23 mouse cellular contexts compared by ENCODE assay signal in the genomic region with DNA sequence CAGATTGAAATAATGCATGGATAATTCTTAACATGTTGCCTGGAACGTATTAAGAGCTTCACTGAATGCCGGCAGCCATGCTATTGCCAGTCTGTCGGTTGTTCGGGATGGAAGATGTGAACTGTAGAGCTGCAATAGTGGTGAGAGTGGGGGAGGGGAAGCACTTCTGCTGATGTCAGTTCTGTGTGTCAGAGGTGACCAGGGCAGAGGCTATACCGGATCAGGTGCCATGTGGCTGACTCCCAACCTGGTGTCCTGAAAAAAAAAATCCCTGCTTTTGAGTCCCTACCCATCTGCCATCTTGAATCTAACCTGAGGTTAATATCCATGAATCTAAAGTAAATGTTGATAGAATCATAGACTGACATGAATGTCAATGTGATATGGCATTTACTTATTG. TPM values are rescaled to one million over a fixed set of nuclear protein-coding genes. Genes with fewer than 3 reads are reported as not detected.
DNase-seq lines count a peak whose midpoint lies in the region; ATAC-seq and TF ChIP-seq lines count a peak whose summit lies in the region.
"Had no signal": no experiment of that assay in that cellular context is flagged by ENCODE, and none has a peak within 500 bp of the region (broad histone marks: within the 10 kb centered on the region; RNA-seq: fewer than 3 reads in every experiment).

No protein-coding gene starts in this region.

- H3K4me2 ChIP-seq in liver, postnatal 0 days (ENCODE audit: low read depth, low read length) = no peak overlapping the region
- H3K4me2 ChIP-seq in liver, embryonic 11.5 days = no peak overlapping the region
- no peak overlapping the region for H3K4me2 ChIP-seq in stomach, postnatal 0 days (replicated peaks; ENCODE audit: low read depth)
- H3K4me2 ChIP-seq: embryonic facial prominence, embryonic 13.5 days; embryonic facial prominence, embryonic 15.5 days; forebrain, embryonic 12.5 days had no signal

- H3K4me1 ChIP-seq in liver, postnatal 0 days (ENCODE audit: insufficient read depth) = no peaks in the 10 kb centered on the region
- 0 out of 2 replicates have a peak, but pooled peaks cover 3% of the 10 kb centered on the region for H3K4me1 ChIP-seq in liver, embryonic 11.5 days (replicated peaks; ENCODE audit: control insufficient read depth, insufficient read depth, low read length)
- peaks cover 3% of the 10 kb centered on the region; the same call in 1 of the 2 replicates for H3K4me1 ChIP-seq in stomach, postnatal 0 days (replicated peaks; ENCODE audit: control insufficient read depth, insufficient read depth)

- DNase-seq in adrenal gland, postnatal 14 days = peak; percentile 25
- DNase-seq in adrenal gland, adult 18-20 months (ENCODE audit: low spot score in 2 of 2) = no peak
- peak; percentile 42 for DNase-seq in liver, postnatal 0 days
- no peak for DNase-seq in liver, embryonic 11.5 days (ENCODE audit: low spot score)
- DNase-seq in stomach, postnatal 0 days (ENCODE audit: low spot score) = peak; percentile 44
- no peak for DNase-seq in adipocyte (ENCODE audit: low spot score)
- DNase-seq: adrenal gland, adult 8-10 months; cerebellum, adult 11 months; cerebellum, adult 18-20 months; cerebellum, adult 8-10 months; cerebellum, adult 9-11 months; cerebellum, postnatal 14 days; cerebellum, postnatal 36 days; embryo, embryonic 11 days had no signal

- H3K9ac ChIP-seq in liver, postnatal 0 days (replicated peaks) = no peak overlapping the region
- H3K9ac ChIP-seq in liver, embryonic 11.5 days (ENCODE audit: low read depth, low read length) = no peak overlapping the region
- no peak overlapping the region for H3K9ac ChIP-seq in stomach, postnatal 0 days (ENCODE audit: low read length)
- H3K9ac ChIP-seq: embryonic facial prominence, embryonic 13.5 days; embryonic facial prominence, embryonic 15.5 days; forebrain, embryonic 12.5 days had no signal

- TF ChIP-seq CTCF in liver, postnatal 0 days (IDR thresholded peaks at IDR 0.05; ENCODE audit: low read depth) = no peak
- TF ChIP-seq CTCF in stomach, postnatal 0 days (IDR thresholded peaks at IDR 0.05; ENCODE audit: low read depth) = no peak

- H3K4me3 ChIP-seq in liver, postnatal 0 days (ENCODE audit: low read depth, low read length) = no peak overlapping the region
- H3K4me3 ChIP-seq in liver, embryonic 11.5 days (ENCODE audit: low read depth, low read length) = no peak overlapping the region
- no peak overlapping the region for H3K4me3 ChIP-seq in stomach, postnatal 0 days (ENCODE audit: low read depth, low read length)
- H3K4me3 ChIP-seq: embryonic facial prominence, embryonic 13.5 days; embryonic facial prominence, embryonic 15.5 days; erythroblast, embryonic 14.5 days; forebrain, embryonic 10.5 days; forebrain, embryonic 12.5 days had no signal

- no peak overlapping the region for H3K27ac ChIP-seq in liver, postnatal 0 days (ENCODE audit: low read depth)
- H3K27ac ChIP-seq in liver, embryonic 11.5 days (ENCODE audit: low read depth, low read length) = no peak overlapping the region
- no peak overlapping the region for H3K27ac ChIP-seq in stomach, postnatal 0 days (replicated peaks)
- H3K27ac ChIP-seq: embryonic facial prominence, embryonic 13.5 days; embryonic facial prominence, embryonic 15.5 days; forebrain, embryonic 10.5 days; forebrain, embryonic 12.5 days had no signal

- 73% methylated on average over 5 of the region's 5 CpGs for WGBS in liver, postnatal 0 days (ENCODE audit: insufficient replicate concordance)
- 80% methylated on average over 5 of the region's 5 CpGs for WGBS in liver, embryonic 11.5 days
- 85% methylated on average over 5 of the region's 5 CpGs for WGBS in stomach, postnatal 0 days

- TF ChIP-seq EP300 in liver, postnatal 0 days (IDR thresholded peaks at IDR 0.05; ENCODE audit: low read depth) = no peak
- no peak for TF ChIP-seq EP300 in stomach, postnatal 0 days (optimal IDR thresholded peaks at IDR 0.05)

- H3K9me3 ChIP-seq in liver, postnatal 0 days (ENCODE audit: low read length) = no peaks in the 10 kb centered on the region
- H3K9me3 ChIP-seq in liver, embryonic 11.5 days (ENCODE audit: control insufficient read depth, low read length) = no peaks in the 10 kb centered on the region
- H3K9me3 ChIP-seq in stomach, postnatal 0 days (ENCODE audit: control insufficient read depth, low read length) = no peaks in the 10 kb centered on the region
- H3K9me3 ChIP-seq: embryonic facial prominence, embryonic 13.5 days; embryonic facial prominence, embryonic 15.5 days; forebrain, embryonic 10.5 days; forebrain, embryonic 12.5 days had no signal

- no peaks in the 10 kb centered on the region for H3K36me3 ChIP-seq in liver, postnatal 0 days (replicated peaks; ENCODE audit: insufficient read depth, low read length)
- no peaks in the 10 kb centered on the region for H3K36me3 ChIP-seq in liver, embryonic 11.5 days (ENCODE audit: control insufficient read depth, insufficient read depth, low read length)
- H3K36me3 ChIP-seq in stomach, postnatal 0 days (ENCODE audit: control insufficient read depth, insufficient read depth, low read length) = no peaks in the 10 kb centered on the region
- H3K36me3 ChIP-seq: embryonic facial prominence, embryonic 13.5 days; embryonic facial prominence, embryonic 15.5 days; forebrain, embryonic 10.5 days; forebrain, embryonic 12.5 days had no signal

- no peaks in the 10 kb centered on the region for H3K27me3 ChIP-seq in liver, postnatal 0 days (ENCODE audit: insufficient read depth, low read length)
- no peaks in the 10 kb centered on the region for H3K27me3 ChIP-seq in liver, embryonic 11.5 days (replicated peaks; ENCODE audit: control insufficient read depth, insufficient read depth, low read length)
- no peaks in the 10 kb centered on the region for H3K27me3 ChIP-seq in stomach, postnatal 0 days (ENCODE audit: control insufficient read depth, insufficient read depth, low read length)
- H3K27me3 ChIP-seq: embryonic facial prominence, embryonic 15.5 days; forebrain, embryonic 12.5 days had no signal

- peak; percentile 57 for ATAC-seq in liver, postnatal 0 days
- no peak for ATAC-seq in liver, embryonic 11.5 days (replicated peaks; ENCODE audit: low FRiP score)
- ATAC-seq in stomach, postnatal 0 days (ENCODE audit: low FRiP score, low TSS enrichment) = peak; percentile 31
- ATAC-seq: forebrain, embryonic 14.5 days; forebrain, embryonic 16.5 days had no signal

RNA-seq across cellular contexts. Expression of a gene that starts 39.0 kb away (rescaled TPM):
- 89.7 and 101 TPM in 2 replicates for total RNA-seq in adrenal gland, postnatal 14 days (2021)
- total RNA-seq in adrenal gland, adult 18-20 months (2021) = 10 to 100 TPM; 37.4 to 38.7 TPM
- polyA plus RNA-seq in liver, postnatal 0 days (2015; fragmentation: Nextera tagmentation; extraction: Ambion mirVana) = 3.3 and 4.1 TPM in 2 replicates
- polyA plus RNA-seq in liver, embryonic 11.5 days (2014; fragmentation: Nextera tagmentation; extraction: Ambion mirVana) = 1.2 and 1.5 TPM in 2 replicates
- 6.2 and 6.3 TPM in 2 replicates for polyA plus RNA-seq in stomach, postnatal 0 days (2015; fragmentation: Nextera tagmentation; extraction: Ambion mirVana)
- total RNA-seq: common myeloid progenitor, adult 5-6 weeks; MEL had no signal
- polyA plus RNA-seq: erythroblast, embryonic 14.5 days had no signal

Comparison
In these comparisons a context has a peak if more than half of its experiments do, and no peak if none do; other contexts are left out.
1. DNase-seq: peak in adrenal gland, postnatal 14 days (single experiment), liver, postnatal 0 days (single experiment) and stomach, postnatal 0 days (single experiment); none in adrenal gland, adult 18-20 months (0 of 2), liver, embryonic 11.5 days (single experiment) and adipocyte (single experiment).